Mouse (Mus musculus) C2C12 (cell line): ENCODE results near the gene Mbd6. TPM values are rescaled to one million over a fixed set of nuclear protein-coding genes. Genes with fewer than 3 reads are reported as not detected.
A peak's percentile ranks its signal among the peaks of the same experiment; 100 is the strongest.

Experiments used
- H3K27me3 ChIP-seq: one replicate; pipeline ENCODE4 v1.6.1; 2011; ENCODE audit not compliant: control insufficient read depth, insufficient read depth, insufficient read length
- H3K36me3 ChIP-seq: one replicate; pipeline ENCODE4 v1.6.1; 2011; ENCODE audit not compliant: control insufficient read depth, insufficient read depth
- H3K4me3 ChIP-seq: one replicate; pipeline ENCODE4 v1.5.1; 2011; ENCODE audit warnings: mild to moderate bottlenecking, control low read depth; ENCODE audit not compliant: poor library complexity, insufficient read depth, severe bottlenecking
- H3K79me2 ChIP-seq: one replicate; pipeline ENCODE4 v1.6.1; 2011; ENCODE audit not compliant: control insufficient read depth, insufficient read depth
- H3K79me3 ChIP-seq: one replicate; pipeline ENCODE4 v1.6.1; 2011; ENCODE audit warnings: low read depth, control low read depth
- H3ac ChIP-seq: one replicate; pipeline ENCODE3; 2011; ENCODE audit warnings: low read depth; ENCODE audit not compliant: control insufficient read depth, insufficient read length
- CEBPB ChIP-seq: IDR thresholded peaks from one replicate; pipeline ENCODE4 v1.6.1; 2011; ENCODE audit warnings: low read depth, mild to moderate bottlenecking, control low read depth, moderate library complexity
- CTCF ChIP-seq: IDR thresholded peaks from one replicate; pipeline ENCODE4 v1.5.1; 2011; ENCODE audit not compliant: control insufficient read depth, insufficient read depth, insufficient read length
- FOSL1 ChIP-seq: IDR thresholded peaks from one replicate; pipeline ENCODE4 v1.8.0; 2011; ENCODE audit warnings: mild to moderate bottlenecking, low read length; ENCODE audit not compliant: poor library complexity, insufficient read depth, severe bottlenecking
- MAX ChIP-seq: IDR thresholded peaks from one replicate; pipeline ENCODE4 v1.6.1; 2011; ENCODE audit warnings: mild to moderate bottlenecking, control low read depth
- MYOD1 ChIP-seq: IDR thresholded peaks from one replicate; pipeline ENCODE4 v1.6.1; 2011; ENCODE audit warnings: low read depth; ENCODE audit not compliant: control insufficient read depth, insufficient read length
- MYOG ChIP-seq: IDR thresholded peaks from one replicate; pipeline ENCODE4 v1.6.1; 2011; ENCODE audit not compliant: control insufficient read depth, insufficient read length; ENCODE audit errors: extremely low read depth
- USF1 ChIP-seq: IDR thresholded peaks from one replicate; pipeline ENCODE4 v1.6.1; 2011; ENCODE audit warnings: low read depth, mild to moderate bottlenecking, control low read depth, moderate library complexity
- polyA plus RNA-seq: library from polyadenylated mRNA; unstranded; fragments of >200 nt; fragmentation: generic; extraction: Trizol; gene quantifications from one replicate; pipeline ENCODE4 v1.2.1, GENCODE M21; 2012; ENCODE audit warnings: missing spikeins

The Mbd6 gene
- polyA plus RNA-seq, 1 experiment = 15.2 TPM

- Histone ChIP-seq H3ac (peak overlapping the region; percentile 52), H3K27me3 (no peaks in the 10 kb centered on the region), H3K79me2 (peaks cover 52% of the 10 kb centered on the region), H3K4me3 (peak overlapping the region; percentile 78), H3K79me3 (peaks cover 40% of the 10 kb centered on the region), H3K36me3 (peaks cover 41% of the 10 kb centered on the region)
- no peak for TF ChIP-seq USF1
- TF ChIP-seq CEBPB = no peak
- TF ChIP-seq MAX = no peak
- TF ChIP-seq CTCF = no peak
- no peak for TF ChIP-seq MYOG
- no peak for TF ChIP-seq MYOD1
- TF ChIP-seq FOSL1 = no peak
These were observed 903 bp downstream of the Mbd6 start for GRCm38 (mm10) chr10:127287936-127288293.

GRCm38 (mm10) chr10:127287271-127287935 lies 1.4 kb downstream of the Mbd6 start:
- peaks cover 46% of the 10 kb centered on the region for H3K79me2 ChIP-seq
- peak overlapping the region; percentile 52 for H3ac ChIP-seq
- peaks cover 36% of the 10 kb centered on the region for H3K79me3 ChIP-seq
- no peak for TF ChIP-seq USF1
- TF ChIP-seq MAX = no peak
- H3K36me3 ChIP-seq = peaks cover 41% of the 10 kb centered on the region
- H3K27me3 ChIP-seq = no peaks in the 10 kb centered on the region
- H3K4me3 ChIP-seq = peak overlapping the region; percentile 78

GRCm38 (mm10) chr10:127286730-127287129 lies 2.1 kb downstream of the Mbd6 start:
- H3K79me3 ChIP-seq = peaks cover 31% of the 10 kb centered on the region

GRCm38 (mm10) chr10:127286194-127286593 lies 2.6 kb downstream of the Mbd6 start:
- Histone ChIP-seq H3K27me3 (no peaks in the 10 kb centered on the region), H3ac (no peak overlapping the region), H3K4me3 (no peak overlapping the region), H3K79me3 (peaks cover 25% of the 10 kb centered on the region), H3K36me3 (peaks cover 47% of the 10 kb centered on the region), H3K79me2 (peaks cover 34% of the 10 kb centered on the region)
- no peak for TF ChIP-seq CTCF
- no peak for TF ChIP-seq MAX
- TF ChIP-seq MYOG = no peak
- TF ChIP-seq FOSL1 = no peak
- no peak for TF ChIP-seq MYOD1
- no peak for TF ChIP-seq USF1
- no peak for TF ChIP-seq CEBPB

More at GRCm38 (mm10) chr10:127286730-127287129, 2.1 kb downstream of the Mbd6 start:
- TF ChIP-seq MYOD1 = no peak
- no peak for TF ChIP-seq FOSL1
- H3K79me2 ChIP-seq = peaks cover 40% of the 10 kb centered on the region
- peaks cover 42% of the 10 kb centered on the region for H3K36me3 ChIP-seq
- peak overlapping the region; percentile 52 for H3ac ChIP-seq
- H3K27me3 ChIP-seq = no peaks in the 10 kb centered on the region
- no peak overlapping the region for H3K4me3 ChIP-seq

- Histone ChIP-seq H3K27me3 (no peaks in the 10 kb centered on the region), H3K79me3 (peaks cover 22% of the 10 kb centered on the region), H3K36me3 (peaks cover 52% of the 10 kb centered on the region), H3K79me2 (peaks cover 30% of the 10 kb centered on the region), H3K4me3 (no peak overlapping the region), H3ac (no peak overlapping the region)
- no peak for TF ChIP-seq CTCF
- no peak for TF ChIP-seq MYOD1
- TF ChIP-seq MAX = no peak
- no peak for TF ChIP-seq FOSL1
- no peak for TF ChIP-seq MYOG
- TF ChIP-seq USF1 = no peak
- no peak for TF ChIP-seq CEBPB
These were observed 3.2 kb downstream of the Mbd6 start for GRCm38 (mm10) chr10:127285644-127286043.

GRCm38 (mm10) chr10:127284724-127285500 lies 3.9 kb downstream of the Mbd6 start:
- peaks cover 60% of the 10 kb centered on the region for H3K36me3 ChIP-seq
- no peak for TF ChIP-seq MAX
- no peak for TF ChIP-seq CEBPB
- TF ChIP-seq FOSL1 = no peak
- TF ChIP-seq USF1 = no peak
- no peak for TF ChIP-seq CTCF
- no peak overlapping the region for H3K4me3 ChIP-seq

More at GRCm38 (mm10) chr10:127284724-127285500, 3.9 kb downstream of the Mbd6 start:
- Histone ChIP-seq H3ac (no peak overlapping the region), H3K79me2 (peaks cover 30% of the 10 kb centered on the region), H3K27me3 (no peaks in the 10 kb centered on the region), H3K79me3 (peaks cover 22% of the 10 kb centered on the region)
